In the genomic region with DNA sequence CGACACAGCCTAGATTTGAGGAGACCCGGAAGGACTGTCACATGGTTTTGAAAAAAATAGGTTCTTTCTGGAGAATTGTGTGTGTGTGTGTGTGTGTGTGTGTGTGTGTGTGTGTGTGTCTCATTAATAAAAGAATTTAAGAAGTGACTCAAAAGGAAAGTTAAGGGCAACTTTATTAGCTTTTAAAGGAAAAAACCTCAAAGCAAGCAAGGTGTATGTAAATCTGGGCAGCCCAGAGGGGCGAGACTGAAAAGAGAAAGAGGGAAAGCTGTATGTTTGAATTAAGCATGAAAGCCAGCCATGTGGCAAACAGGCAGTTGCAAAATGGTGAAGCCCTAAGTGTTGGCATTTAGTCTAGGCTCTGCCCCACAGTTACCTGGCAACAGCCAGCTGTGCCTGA, we compare ENCODE assay signal across 31 mouse cellular contexts.
"Had no signal": no experiment of that assay in that cellular context is flagged by ENCODE, and none has a peak within 500 bp of the region (broad histone marks: within the 10 kb centered on the region; RNA-seq: fewer than 3 reads in every experiment).

No protein-coding gene starts in this region.

- H3K4me2 ChIP-seq: limb, embryonic 12.5 days; limb, embryonic 13.5 days; limb, embryonic 15.5 days; liver, embryonic 11.5 days; liver, embryonic 12.5 days; liver, embryonic 13.5 days; liver, embryonic 15.5 days; lung, embryonic 14.5 days; lung, embryonic 15.5 days; midbrain, embryonic 12.5 days; midbrain, embryonic 13.5 days; neural tube, embryonic 12.5 days; neural tube, embryonic 13.5 days had no signal

- H3K4me1 ChIP-seq: liver, embryonic 13.5 days; liver, embryonic 15.5 days; midbrain, embryonic 12.5 days had no signal

- H3K36me3 ChIP-seq: limb, embryonic 10.5 days; limb, embryonic 12.5 days; limb, embryonic 13.5 days; limb, embryonic 15.5 days; liver, embryonic 12.5 days; liver, embryonic 13.5 days; liver, embryonic 15.5 days; lung, embryonic 15.5 days; midbrain, embryonic 10.5 days; midbrain, embryonic 12.5 days; midbrain, embryonic 13.5 days; neural tube, embryonic 12.5 days; neural tube, embryonic 13.5 days had no signal

- H3K9me3 ChIP-seq: limb, embryonic 10.5 days; limb, embryonic 15.5 days; liver, embryonic 12.5 days; liver, embryonic 15.5 days; lung, embryonic 15.5 days; midbrain, embryonic 12.5 days; midbrain, embryonic 13.5 days; neural tube, embryonic 12.5 days had no signal

- ATAC-seq: liver, embryonic 12.5 days; liver, postnatal 0 days; lung, postnatal 0 days; midbrain, embryonic 13.5 days had no signal

- H3K27ac ChIP-seq: left cerebral cortex, adult 2 months; limb, embryonic 10.5 days; limb, embryonic 12.5 days; limb, embryonic 13.5 days; limb, embryonic 15.5 days; liver, embryonic 12.5 days; liver, embryonic 13.5 days; liver, embryonic 14.5 days; liver, embryonic 15.5 days; lung, embryonic 15.5 days; macrophage; midbrain, embryonic 10.5 days; midbrain, embryonic 12.5 days; midbrain, embryonic 13.5 days; neural tube, embryonic 12.5 days; neural tube, embryonic 13.5 days had no signal

- H3K9ac ChIP-seq: limb, embryonic 12.5 days; limb, embryonic 13.5 days; limb, embryonic 15.5 days; liver, embryonic 12.5 days; liver, embryonic 13.5 days; liver, embryonic 14.5 days; liver, embryonic 15.5 days; liver, postnatal 0 days; lung, embryonic 14.5 days; lung, embryonic 15.5 days; midbrain, embryonic 12.5 days; midbrain, embryonic 13.5 days; neural tube, embryonic 12.5 days; neural tube, embryonic 13.5 days had no signal

- H3K27me3 ChIP-seq: limb, embryonic 13.5 days; limb, embryonic 15.5 days; liver, embryonic 12.5 days; liver, embryonic 13.5 days; liver, embryonic 15.5 days; lung, embryonic 15.5 days; midbrain, embryonic 13.5 days; neural tube, embryonic 12.5 days; neural tube, embryonic 13.5 days had no signal

- H3K4me3 ChIP-seq: left cerebral cortex, adult 2 months; limb, embryonic 10.5 days; limb, embryonic 12.5 days; limb, embryonic 13.5 days; limb, embryonic 15.5 days; liver, embryonic 12.5 days; liver, embryonic 13.5 days; liver, embryonic 15.5 days; lung, embryonic 15.5 days; megakaryocyte, embryonic 14.5 days; midbrain, embryonic 10.5 days; midbrain, embryonic 12.5 days; midbrain, embryonic 13.5 days; myocyte; neural tube, embryonic 12.5 days; neural tube, embryonic 13.5 days had no signal

- DNase-seq: left cerebral cortex, postnatal 4 days; liver; liver, embryonic 13.5 days; liver, postnatal 0 days; lung, adult 18-20 months; lung, adult 2 months; lung, embryonic 14.5 days; lung, postnatal 10 days; lung, postnatal 14 days; lung, postnatal 36 days; lung, postnatal 4 days; midbrain, embryonic 14.5 days had no signal
